Mouse (Mus musculus) forebrain, embryonic 10.5 days (tissue): ENCODE data around the gene Tbxa2r. TPM values are rescaled to one million over a fixed set of nuclear protein-coding genes. Genes with fewer than 3 reads are reported as not detected.

Experiments used
- DNase-seq: peaks from one replicate; pipeline ENCODE4 v3.0.0-alpha.2; 2017; ENCODE audit warnings: low spot score; ENCODE audit errors: extremely low spot score
- H3K27ac ChIP-seq: fragments of 300-500 bp; sonication (generic); 2 replicates; pipeline ENCODE4 v1.5.1; 2016; ENCODE audit warnings: mild to moderate bottlenecking
- H3K27me3 ChIP-seq: fragments of 300-500 bp; sonication (generic); 2 replicates; pipeline ENCODE4 v1.6.1; 2016; ENCODE audit warnings: mild to moderate bottlenecking; ENCODE audit not compliant: poor library complexity, severe bottlenecking
- H3K36me3 ChIP-seq: fragments of 300-500 bp; sonication (generic); replicated peaks from 2 replicates; pipeline ENCODE4 v1.6.1; 2016; ENCODE audit warnings: mild to moderate bottlenecking, moderate library complexity
- H3K4me1 ChIP-seq: fragments of 300-500 bp; sonication (generic); 2 replicates; pipeline ENCODE4 v1.6.1; 2016
- H3K4me3 ChIP-seq: fragments of 300-500 bp; sonication (generic); 2 replicates; pipeline ENCODE4 v1.5.1; 2016; ENCODE audit warnings: mild to moderate bottlenecking, moderate library complexity
- H3K9me3 ChIP-seq: fragments of 300-500 bp; sonication (generic); 2 replicates; pipeline ENCODE4 v1.6.1; 2016; ENCODE audit warnings: mild to moderate bottlenecking, moderate library complexity
- WGBS: fragments of 180-500 bp; shearing (Covaris S2); methylation state at CpG from one replicate; pipeline ENCODE4 v1.1.7; 2016; 5-methylcytosine and 5-hydroxymethylcytosine counted together
- polyA plus RNA-seq: library from polyadenylated mRNA; unstranded; fragments of >200 nt; fragmentation: Nextera tagmentation; extraction: Ambion mirVana; gene quantifications from 2 replicates; pipeline ENCODE4 v1.2.1, GENCODE M21; 2016

Tbxa2r gene
- polyA plus RNA-seq, 1 experiment from 2014 or later, result 2.4 TPM

DNA sequence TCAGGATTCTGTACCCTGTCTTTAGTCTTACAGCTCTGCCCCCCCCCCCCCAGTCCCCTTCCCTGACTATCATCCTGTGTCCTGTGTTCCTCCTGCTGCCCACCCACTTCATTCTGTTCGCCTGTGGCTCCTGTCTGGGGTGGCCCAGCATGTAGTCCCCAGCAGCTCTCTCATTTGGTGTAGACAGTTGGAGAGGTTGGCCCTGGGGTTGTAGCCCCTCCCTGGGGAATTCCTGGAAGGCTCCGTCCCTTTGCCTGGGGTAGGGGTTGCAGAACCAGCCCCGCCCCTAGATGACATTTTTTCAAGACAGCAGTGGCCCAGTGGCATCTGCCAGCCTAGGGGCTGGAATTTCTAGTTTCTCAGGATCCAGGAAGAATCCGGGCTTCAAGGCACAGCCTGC, 29.7 kb downstream of the Tbxa2r start:
- Histone ChIP-seq H3K4me3 (peak overlapping the region; percentile 86), H3K9me3 (no peaks in the 10 kb centered on the region), H3K27me3 (peaks cover 58% of the 10 kb centered on the region), H3K4me1 (peaks cover 79% of the 10 kb centered on the region), H3K36me3 (peaks cover 23% of the 10 kb centered on the region), H3K27ac (peak overlapping the region; percentile 84)
- DNase-seq, result no peak
- WGBS, result 29% methylated on average over 4 of the region's 4 CpGs

DNA sequence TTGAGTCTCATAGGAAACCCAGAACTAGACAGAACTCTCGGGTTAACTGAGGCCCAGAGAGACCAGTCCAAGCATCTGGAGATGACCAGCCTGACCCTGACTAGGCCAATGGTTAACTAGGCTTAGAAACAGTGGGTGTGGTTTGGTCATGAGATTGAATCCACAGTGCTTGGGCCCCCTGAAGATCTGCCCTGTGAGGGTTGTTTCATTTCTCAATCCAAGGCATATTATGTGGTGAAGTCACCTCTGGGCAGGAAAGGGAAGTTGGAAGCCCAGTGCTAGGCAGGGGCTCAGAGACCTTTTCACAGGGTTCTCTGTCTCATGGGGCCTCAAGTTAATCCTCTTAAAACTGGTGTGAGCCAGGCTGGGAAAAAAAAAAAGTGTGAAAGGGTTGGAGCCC, 30.3 kb downstream of the Tbxa2r start:
- DNase-seq, result no peak
- H3K4me1 ChIP-seq, result peaks cover 85% of the 10 kb centered on the region
- 67% methylated on average over 1 of the region's 1 CpGs for WGBS
- no peaks in the 10 kb centered on the region for H3K9me3 ChIP-seq
- H3K36me3 ChIP-seq, result peaks cover 23% of the 10 kb centered on the region
- peaks cover 64% of the 10 kb centered on the region for H3K27me3 ChIP-seq
- H3K4me3 ChIP-seq, result peak overlapping the region; percentile 86; the same call in 1 of the 2 replicates
- 0 out of 2 replicates have a peak overlapping the region, but pooled peaks have one; percentile 22 for H3K27ac ChIP-seq

DNA sequence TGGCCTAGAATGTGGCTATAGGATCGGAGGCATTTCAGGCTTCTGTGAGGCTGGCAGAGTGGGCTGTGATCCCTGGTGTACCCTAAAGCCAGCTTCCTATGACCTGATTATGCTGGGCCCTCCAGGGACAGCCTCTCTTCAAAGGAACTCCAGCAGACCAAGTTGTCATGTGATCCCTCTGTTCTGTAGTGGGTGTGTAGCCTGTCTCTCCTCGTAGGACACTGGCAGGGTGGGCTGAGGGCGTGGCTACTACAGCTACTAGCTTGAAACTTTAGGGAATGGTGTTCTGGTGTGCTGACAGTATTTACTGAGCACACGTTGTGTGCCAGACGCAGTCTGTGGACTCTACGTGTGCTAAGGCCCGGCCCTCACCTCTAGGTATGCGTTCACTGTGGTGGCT, 32.2 kb downstream of the Tbxa2r start:
- 0 out of 2 replicates have a peak overlapping the region, but pooled peaks have one; percentile 12 for H3K27ac ChIP-seq
- H3K9me3 ChIP-seq, result no peaks in the 10 kb centered on the region

DNA sequence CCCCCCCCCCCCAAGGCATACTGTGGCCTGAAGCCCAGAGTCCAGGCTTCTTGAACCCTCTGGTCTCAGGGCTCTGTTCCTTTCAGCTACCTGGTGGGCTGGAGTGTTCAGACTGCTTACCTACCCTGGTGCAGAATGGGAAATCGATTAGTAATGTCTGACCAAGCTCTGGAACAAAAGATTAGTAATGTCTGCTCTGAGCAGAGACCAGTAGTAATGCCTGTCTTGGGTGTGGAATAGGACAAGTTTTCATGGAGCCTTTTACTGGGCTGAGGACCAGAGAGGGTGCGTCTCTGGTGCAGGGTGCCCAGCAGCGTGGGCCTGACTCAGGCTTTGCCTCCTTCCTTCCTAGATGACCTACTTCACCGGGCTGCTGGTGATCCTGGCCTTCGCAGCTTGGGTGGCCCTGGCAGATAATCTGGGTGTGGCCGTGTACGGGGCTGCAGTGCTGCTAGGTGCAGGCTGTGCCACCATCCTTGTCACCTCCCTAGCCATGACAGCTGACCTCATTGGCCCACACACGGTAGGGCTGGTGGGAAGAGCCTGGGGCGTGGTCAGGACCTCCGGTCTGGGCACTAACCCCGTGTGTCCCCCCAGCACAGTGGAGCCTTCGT, 33.9 kb downstream of the Tbxa2r start:
- DNase-seq, result no peak
- Histone ChIP-seq H3K4me3 (peak overlapping the region; percentile 0; the same call in 1 of the 2 replicates), H3K4me1 (peaks cover 99% of the 10 kb centered on the region), H3K27me3 (peaks cover 64% of the 10 kb centered on the region), H3K27ac (peak overlapping the region; percentile 2; the same call in 1 of the 2 replicates), H3K36me3 (peaks cover 37% of the 10 kb centered on the region), H3K9me3 (no peaks in the 10 kb centered on the region)
- WGBS, result 80% methylated on average over 12 of the region's 12 CpGs

More for the DNA sequence above, 32.2 kb downstream of the Tbxa2r start:
- no peak for DNase-seq
- H3K4me1 ChIP-seq, result peaks cover 93% of the 10 kb centered on the region
- peaks cover 76% of the 10 kb centered on the region for H3K27me3 ChIP-seq
- WGBS, result 76% methylated on average over 8 of the region's 8 CpGs
- peaks cover 23% of the 10 kb centered on the region for H3K36me3 ChIP-seq
- no peak overlapping the region for H3K4me3 ChIP-seq

DNA sequence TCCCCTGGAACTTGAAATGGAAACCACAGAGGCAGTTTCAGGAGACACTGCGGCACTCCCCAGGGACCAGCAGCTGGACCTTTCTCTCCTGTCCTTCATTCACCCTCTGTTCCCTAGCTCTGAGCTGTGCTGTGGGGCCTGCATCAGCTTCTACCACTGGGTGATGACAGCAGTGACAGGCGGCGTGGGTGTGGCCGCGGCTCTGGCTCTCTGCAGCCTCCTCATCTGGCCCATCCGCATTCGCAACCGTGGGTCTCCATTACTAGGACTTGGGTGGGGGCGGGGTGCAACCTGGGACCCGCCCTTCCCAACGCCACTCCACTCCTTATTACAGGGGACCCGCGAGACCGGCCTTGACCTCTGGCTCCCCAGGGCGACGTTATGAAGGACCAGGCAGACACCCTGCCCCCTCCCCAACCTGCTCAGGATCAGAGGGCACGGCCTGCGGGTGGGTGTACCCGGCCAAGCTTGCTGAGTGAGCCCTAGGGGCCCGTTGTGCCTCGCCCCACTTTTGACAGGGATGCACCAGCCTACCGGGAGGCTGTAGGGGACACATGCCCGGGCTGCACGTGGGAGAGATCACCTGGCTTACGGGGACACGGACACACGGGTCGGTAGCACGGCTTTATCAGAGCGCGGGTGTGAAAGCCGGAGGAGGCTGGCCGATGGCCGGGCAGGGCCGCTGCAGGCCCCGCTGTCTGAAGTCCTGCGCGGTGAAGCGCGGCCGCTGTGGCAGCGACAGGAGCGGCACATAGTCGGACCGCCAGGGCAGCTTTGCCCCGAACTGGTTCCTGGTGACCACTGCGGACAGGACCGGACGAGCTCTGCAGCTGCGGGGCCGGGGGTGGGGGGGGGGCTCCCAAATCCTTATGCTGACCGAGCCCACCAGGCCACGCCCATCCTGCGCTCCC, 35.2 kb downstream of the Tbxa2r start:
- H3K4me3 ChIP-seq, result peak overlapping the region; percentile 49
- H3K36me3 ChIP-seq, result peaks cover 49% of the 10 kb centered on the region
- H3K9me3 ChIP-seq, result no peaks in the 10 kb centered on the region
- 12% methylated on average over 54 of the region's 54 CpGs for WGBS
- no peak for DNase-seq
- peaks cover 96% of the 10 kb centered on the region for H3K4me1 ChIP-seq
- H3K27ac ChIP-seq, result peak overlapping the region; percentile 58
- H3K27me3 ChIP-seq, result peaks cover 54% of the 10 kb centered on the region

DNA sequence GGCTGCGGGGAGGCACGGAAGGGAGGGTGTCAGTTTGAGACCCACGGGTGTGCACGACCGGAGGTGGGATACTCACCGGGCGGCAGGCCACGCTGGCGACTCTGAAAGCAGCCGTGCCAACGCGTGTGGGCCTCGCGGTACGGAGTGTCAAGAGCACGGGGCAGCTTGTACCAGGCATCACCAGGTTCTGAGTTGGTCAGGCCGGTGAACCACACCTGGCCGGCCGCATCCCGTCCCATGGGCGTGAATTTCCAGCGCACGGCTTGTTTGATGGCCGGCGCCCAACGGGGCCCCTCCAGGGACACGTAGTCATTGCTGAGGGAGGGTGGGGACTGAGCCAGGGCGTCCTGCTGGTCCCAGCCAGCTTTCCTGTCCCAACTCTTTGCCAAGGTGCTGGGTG, 36.1 kb downstream of the Tbxa2r start:
- peak; percentile 46 for DNase-seq
- H3K36me3 ChIP-seq, result peaks cover 59% of the 10 kb centered on the region
- peak overlapping the region; percentile 54 for H3K27ac ChIP-seq
- 11% methylated on average over 28 of the region's 28 CpGs for WGBS
- peaks cover 44% of the 10 kb centered on the region for H3K27me3 ChIP-seq
- H3K4me3 ChIP-seq, result peak overlapping the region; percentile 49
- H3K9me3 ChIP-seq, result no peaks in the 10 kb centered on the region
- H3K4me1 ChIP-seq, result peaks cover 86% of the 10 kb centered on the region

DNA sequence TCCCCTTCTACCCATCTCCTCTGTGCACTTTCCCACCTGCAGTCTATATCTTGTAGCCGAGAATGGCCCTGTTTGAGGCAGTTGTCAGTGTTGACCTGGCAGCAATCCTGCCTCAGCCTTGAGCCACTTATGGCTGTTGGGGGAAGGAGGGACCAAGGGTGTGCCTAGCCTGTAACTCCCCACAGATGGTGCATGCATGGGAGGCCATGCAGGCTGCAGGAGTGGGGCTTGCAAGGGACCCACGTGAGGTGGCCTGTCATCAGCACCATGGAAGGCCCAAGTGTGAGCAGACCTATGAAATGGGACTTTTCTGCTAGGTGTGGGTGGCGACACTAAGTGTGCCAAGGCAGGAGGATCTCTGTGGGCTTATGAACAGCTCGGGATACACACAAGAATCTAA, 36.5 kb downstream of the Tbxa2r start:
- H3K27me3 ChIP-seq, result peaks cover 40% of the 10 kb centered on the region
- WGBS, result 37% methylated on average over 4 of the region's 4 CpGs
- H3K36me3 ChIP-seq, result peaks cover 60% of the 10 kb centered on the region
- no peak for DNase-seq
- H3K4me3 ChIP-seq, result peak overlapping the region; percentile 49
- H3K4me1 ChIP-seq, result peaks cover 82% of the 10 kb centered on the region
- H3K27ac ChIP-seq, result peak overlapping the region; percentile 60
- no peaks in the 10 kb centered on the region for H3K9me3 ChIP-seq

DNA sequence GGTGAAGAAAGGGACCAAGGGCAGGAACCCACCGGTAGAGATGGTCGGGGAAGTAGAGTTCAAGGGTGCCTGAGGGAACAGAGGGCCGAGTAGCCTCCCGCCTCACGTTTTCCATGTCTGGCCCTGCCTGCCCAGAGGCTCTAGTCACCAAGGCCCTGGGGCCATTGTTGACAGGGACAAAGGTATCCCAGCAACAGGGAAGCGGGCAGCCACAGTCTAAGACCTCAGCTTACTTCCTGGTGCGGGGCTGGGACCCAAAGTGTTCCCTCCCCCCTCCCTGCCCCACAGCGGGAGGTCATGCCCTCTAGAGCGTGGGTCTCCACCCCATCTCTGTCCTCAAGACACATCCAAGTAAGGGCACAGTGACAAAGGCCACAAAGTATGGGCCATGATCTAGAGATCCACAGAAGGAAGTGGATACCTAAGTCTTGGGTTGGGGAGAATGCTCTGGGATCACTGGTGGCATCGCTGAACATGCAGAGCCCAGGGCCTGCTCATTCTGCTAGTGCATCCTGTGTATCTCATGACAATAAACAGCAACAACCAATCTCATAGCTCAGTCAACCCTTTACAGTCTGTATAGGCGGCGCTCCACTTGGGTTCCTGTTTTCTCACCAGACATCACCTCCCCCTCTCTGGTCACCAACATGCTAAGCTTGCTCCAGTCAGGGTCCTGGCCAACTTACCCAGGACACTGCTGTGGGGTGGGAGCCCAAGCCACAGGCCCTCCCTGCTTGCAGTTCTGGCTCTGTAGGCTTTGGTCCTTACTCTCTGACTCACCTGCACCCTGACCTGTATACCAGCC, 37.3 kb downstream of the Tbxa2r start, which contains the start of gene 4930404N11Rik:
Gene 4930404N11Rik (minus strand): TSS at position 145 of the 805 bp plus-strand sequence.
- peaks cover 40% of the 10 kb centered on the region for H3K27me3 ChIP-seq
- H3K4me3 ChIP-seq, result peak within 1 kb of the TSS; percentile 49
- peaks cover 75% of the 10 kb centered on the region for H3K4me1 ChIP-seq
- DNase-seq, result peak; percentile 74
- WGBS, result 18% methylated on average over 12 of the region's 12 CpGs
- peak within 1 kb of the TSS; percentile 60 for H3K27ac ChIP-seq
- no peaks in the 10 kb centered on the region for H3K9me3 ChIP-seq
- peaks cover 68% of the 10 kb centered on the region for H3K36me3 ChIP-seq

DNA sequence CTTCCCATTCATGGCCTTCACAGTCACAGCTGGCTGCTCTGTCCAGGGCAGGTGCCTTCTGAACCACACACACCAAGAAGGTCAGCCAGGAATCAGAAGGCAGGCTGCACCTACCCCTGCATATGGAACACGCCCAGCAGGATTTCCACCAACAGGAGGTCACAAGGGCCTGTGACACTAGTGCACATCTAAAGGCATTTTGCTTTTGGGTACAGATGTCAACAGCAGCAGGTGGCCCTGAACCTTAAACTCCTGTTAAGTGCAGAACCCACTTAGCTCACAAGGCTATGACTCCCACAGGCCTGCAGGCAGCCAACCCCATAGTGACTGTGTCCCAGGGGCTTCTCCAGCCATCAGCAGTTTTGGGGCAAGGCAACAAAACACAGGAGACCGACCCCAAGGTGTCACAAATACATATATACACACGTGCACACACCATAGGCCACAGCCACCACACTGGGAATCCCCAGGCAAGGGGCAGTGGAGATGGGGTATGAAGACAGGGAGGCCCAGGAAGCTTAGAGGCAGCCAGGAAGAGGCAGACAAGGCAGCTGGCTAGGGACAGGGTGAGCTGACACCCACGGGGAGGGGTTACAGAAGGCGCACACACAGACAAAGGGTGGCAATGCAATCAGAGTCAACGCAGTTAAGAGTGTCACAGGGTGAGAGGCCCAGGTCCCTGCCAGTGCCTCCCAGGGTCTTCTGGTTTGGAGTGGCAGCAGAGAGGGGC, 38.1 kb downstream of the Tbxa2r start:
- Histone ChIP-seq H3K9me3 (no peaks in the 10 kb centered on the region), H3K27me3 (peaks cover 35% of the 10 kb centered on the region), H3K4me1 (peaks cover 67% of the 10 kb centered on the region), H3K4me3 (0 out of 2 replicates have a peak overlapping the region, but pooled peaks have one; percentile 49), H3K27ac (peak overlapping the region; percentile 60), H3K36me3 (peaks cover 70% of the 10 kb centered on the region)
- 86% methylated on average over 6 of the region's 6 CpGs for WGBS
- DNase-seq, result no peak

DNA sequence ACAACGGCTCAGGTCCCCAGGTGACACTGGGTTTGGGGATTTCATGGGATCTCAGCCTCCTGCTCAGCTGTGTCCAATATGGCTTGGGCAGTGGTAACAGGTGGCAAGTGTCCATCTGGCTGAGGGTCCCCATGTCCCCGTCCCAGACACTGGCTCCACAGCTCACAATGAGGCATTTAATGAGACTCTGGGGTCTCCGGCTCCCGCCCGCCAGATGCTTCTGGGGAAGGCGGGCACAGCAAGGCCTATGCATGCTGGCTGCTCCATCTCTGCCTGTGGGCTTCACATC, 38.6 kb downstream of the Tbxa2r start:
- 90% methylated on average over 6 of the region's 6 CpGs for WGBS
- no peak for DNase-seq
- H3K36me3 ChIP-seq, result peaks cover 70% of the 10 kb centered on the region
- no peak overlapping the region for H3K27ac ChIP-seq
- no peaks in the 10 kb centered on the region for H3K9me3 ChIP-seq
- H3K4me1 ChIP-seq, result peaks cover 62% of the 10 kb centered on the region
- no peak overlapping the region for H3K4me3 ChIP-seq
- peaks cover 30% of the 10 kb centered on the region for H3K27me3 ChIP-seq

DNA sequence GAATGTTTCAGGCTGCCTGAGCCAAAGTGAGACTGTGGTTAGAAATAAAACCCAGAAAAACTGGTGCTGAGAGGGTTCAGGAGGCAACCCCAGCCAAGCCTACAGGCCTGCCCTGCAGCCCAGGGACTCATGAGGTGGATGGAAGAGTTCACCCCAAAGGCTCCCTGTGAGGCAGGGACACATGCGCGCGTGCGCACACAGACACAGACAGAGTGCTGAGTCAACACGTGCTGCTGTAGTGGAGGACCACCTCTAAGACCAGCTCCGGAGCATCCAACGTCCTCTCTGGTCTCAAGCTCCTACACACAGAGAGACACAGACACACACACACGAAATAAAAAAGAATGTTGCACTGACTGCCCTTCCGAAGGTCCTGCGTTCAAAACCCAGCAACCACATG, 46.8 kb downstream of the Tbxa2r start:
- Histone ChIP-seq H3K4me3 (no peak overlapping the region), H3K27me3 (no peaks in the 10 kb centered on the region), H3K9me3 (no peaks in the 10 kb centered on the region), H3K27ac (no peak overlapping the region), H3K4me1 (peaks cover 39% of the 10 kb centered on the region), H3K36me3 (peaks cover 63% of the 10 kb centered on the region)
- 96% methylated on average over 10 of the region's 10 CpGs for WGBS
- no peak for DNase-seq
